Mouse (Mus musculus) cerebellum, adult (tissue): ENCODE results near the gene Ncor1.

Experiments used
- ATAC-seq: cut with Nextera tagmentation; 2 replicates; pipeline ENCODE4 v1.9.2; 2017; ENCODE audit warnings: mild to moderate bottlenecking, moderate library complexity, mixed read lengths; ENCODE audit not compliant: insufficient number of reproducible peaks, low FRiP score, low TSS enrichment

Gene Ncor1

GRCm38 (mm10) chr11:62278027-62278426, 180.3 kb downstream of the Ncor1 start:
- no peak for ATAC-seq

DNA sequence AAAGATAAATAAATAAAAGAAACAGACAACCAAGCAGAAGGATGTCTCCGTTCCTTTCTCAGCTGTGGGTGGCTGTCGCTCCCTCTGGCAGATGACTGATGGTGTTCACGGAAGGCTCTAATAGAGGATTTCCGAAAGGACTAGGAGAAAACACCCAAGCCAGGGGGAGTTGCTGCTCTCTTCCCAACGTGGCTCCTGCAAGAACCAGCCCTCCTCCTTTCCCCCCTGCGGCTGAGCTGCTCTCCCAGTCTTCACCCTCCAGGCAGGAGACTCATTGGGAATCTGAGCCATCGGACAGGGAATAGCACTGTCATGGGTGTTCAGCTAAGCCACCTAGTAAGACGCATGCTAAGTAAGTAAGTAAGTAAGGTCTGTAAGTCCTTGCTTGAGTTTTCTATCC, 181.3 kb downstream of the Ncor1 start:
- ATAC-seq: no peak

DNA sequence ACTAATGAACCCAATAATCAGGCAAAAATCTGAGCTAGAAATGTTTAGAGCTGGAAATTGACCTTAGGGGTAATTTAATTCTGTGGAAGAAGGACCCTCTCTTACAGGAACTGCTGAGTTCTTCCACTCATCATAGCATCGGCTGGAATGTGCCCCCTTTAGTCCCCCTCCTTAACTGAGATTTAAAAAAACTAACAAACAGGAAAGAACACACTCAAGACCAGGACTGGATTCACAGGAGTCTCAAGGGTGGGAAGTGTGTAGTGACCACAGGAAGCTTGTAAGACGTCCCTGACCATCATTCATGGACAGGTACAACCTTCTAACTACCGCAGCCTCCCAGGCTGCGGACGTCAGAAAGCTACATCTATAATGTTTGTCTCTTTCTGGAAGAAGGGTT, 187.5 kb downstream of the Ncor1 start:
- no peak for ATAC-seq

GRCm38 (mm10) chr11:62269097-62269496, 189.2 kb downstream of the Ncor1 start:
- ATAC-seq: no peak

- ATAC-seq: no peak
Observed at GRCm38 (mm10) chr11:62268381-62268780, 190.0 kb downstream of the Ncor1 start.

- no peak for ATAC-seq
Observed at GRCm38 (mm10) chr11:62266466-62267214, 191.7 kb downstream of the Ncor1 start.
